Mouse (Mus musculus): ENCODE measurements at regions not wholly inside any gene's neighbourhood (a gene's known extent, or its start where the extent isn't known, plus 50 kb on each side); places are given as distances from the start of the nearest gene placed in this dataset.

- Histone ChIP-seq H3K4me3 (ENCODE audit: low read depth, low read length) (no peak overlapping the region), H3K9ac (ENCODE audit: low read depth, low read length) (no peak overlapping the region), H3K36me3 (ENCODE audit: control insufficient read depth, insufficient read depth, low read length) (no peaks in the 10 kb centered on the region), H3K27me3 (replicated peaks; ENCODE audit: control insufficient read depth, insufficient read depth, low read length) (no peaks in the 10 kb centered on the region), H3K9me3 (ENCODE audit: control insufficient read depth, low read length) (no peaks in the 10 kb centered on the region), H3K4me2 (ENCODE audit: low read depth, low read length) (no peak overlapping the region), H3K4me1 (ENCODE audit: control insufficient read depth, insufficient read depth, low read length) (no peaks in the 10 kb centered on the region), H3K27ac (replicated peaks; ENCODE audit: low read depth, low read length) (no peak overlapping the region)
- no peak for ATAC-seq (ENCODE audit: low read depth)
- WGBS = 89% methylated on average over 3 of the region's 3 CpGs
- no peak for DNase-seq (ENCODE audit: low spot score)
These were observed 106.9 kb upstream of the Ccser1 start for GRCm38 (mm10) chr6:61073267-61073666.

- Histone ChIP-seq H3K4me2 (ENCODE audit: low read depth, low read length) (no peak overlapping the region), H3K4me3 (ENCODE audit: low read depth, low read length) (no peak overlapping the region), H3K4me1 (ENCODE audit: control insufficient read depth, insufficient read depth, low read length) (no peaks in the 10 kb centered on the region), H3K27ac (replicated peaks; ENCODE audit: low read depth, low read length) (no peak overlapping the region), H3K36me3 (ENCODE audit: control insufficient read depth, insufficient read depth, low read length) (no peaks in the 10 kb centered on the region), H3K9ac (ENCODE audit: low read depth, low read length) (no peak overlapping the region), H3K27me3 (replicated peaks; ENCODE audit: control insufficient read depth, insufficient read depth, low read length) (no peaks in the 10 kb centered on the region), H3K9me3 (ENCODE audit: control insufficient read depth, low read length) (no peaks in the 10 kb centered on the region)
- WGBS = 78% methylated on average over 2 of the region's 2 CpGs
- no peak for DNase-seq (ENCODE audit: low spot score)
- ATAC-seq (ENCODE audit: low read depth) = no peak
These were observed 106.3 kb upstream of the Ccser1 start for GRCm38 (mm10) chr6:61073794-61074193.

- no peaks in the 10 kb centered on the region for H3K36me3 ChIP-seq (ENCODE audit: control insufficient read depth, insufficient read depth, low read length)
These were observed 105.4 kb upstream of the Ccser1 start for GRCm38 (mm10) chr6:61074700-61075099.

GRCm38 (mm10) chr6:61078559-61078958 is 101.6 kb upstream of the Ccser1 start:
- no peaks in the 10 kb centered on the region for H3K9me3 ChIP-seq (ENCODE audit: control insufficient read depth, low read length)

More at GRCm38 (mm10) chr6:61074700-61075099, 105.4 kb upstream of the Ccser1 start:
- WGBS = 85% methylated on average over 3 of the region's 3 CpGs
- Histone ChIP-seq H3K4me2 (ENCODE audit: low read depth, low read length) (no peak overlapping the region), H3K9me3 (ENCODE audit: control insufficient read depth, low read length) (no peaks in the 10 kb centered on the region), H3K4me1 (ENCODE audit: control insufficient read depth, insufficient read depth, low read length) (no peaks in the 10 kb centered on the region), H3K27me3 (replicated peaks; ENCODE audit: control insufficient read depth, insufficient read depth, low read length) (no peaks in the 10 kb centered on the region), H3K4me3 (ENCODE audit: low read depth, low read length) (no peak overlapping the region), H3K9ac (ENCODE audit: low read depth, low read length) (no peak overlapping the region), H3K27ac (replicated peaks; ENCODE audit: low read depth, low read length) (no peak overlapping the region)
- no peak for DNase-seq (ENCODE audit: low spot score)
- ATAC-seq (ENCODE audit: low read depth) = no peak

GRCm38 (mm10) chr6:61080661-61081060 is 99.5 kb upstream of the Ccser1 start:
- ATAC-seq (ENCODE audit: low read depth) = no peak
- Histone ChIP-seq H3K27ac (replicated peaks; ENCODE audit: low read depth, low read length) (no peak overlapping the region), H3K4me2 (ENCODE audit: low read depth, low read length) (no peak overlapping the region), H3K9me3 (ENCODE audit: control insufficient read depth, low read length) (no peaks in the 10 kb centered on the region), H3K9ac (ENCODE audit: low read depth, low read length) (no peak overlapping the region), H3K4me1 (ENCODE audit: control insufficient read depth, insufficient read depth, low read length) (no peaks in the 10 kb centered on the region), H3K27me3 (replicated peaks; ENCODE audit: control insufficient read depth, insufficient read depth, low read length) (no peaks in the 10 kb centered on the region), H3K36me3 (ENCODE audit: control insufficient read depth, insufficient read depth, low read length) (no peaks in the 10 kb centered on the region), H3K4me3 (ENCODE audit: low read depth, low read length) (no peak overlapping the region)
- WGBS = 73% methylated on average over 5 of the region's 5 CpGs
- DNase-seq (ENCODE audit: low spot score) = no peak

More at GRCm38 (mm10) chr6:61078559-61078958, 101.6 kb upstream of the Ccser1 start:
- no peak overlapping the region for H3K4me3 ChIP-seq (ENCODE audit: low read depth, low read length)
- no peaks in the 10 kb centered on the region for H3K27me3 ChIP-seq (replicated peaks; ENCODE audit: control insufficient read depth, insufficient read depth, low read length)
- ATAC-seq (ENCODE audit: low read depth) = no peak
- no peak for DNase-seq (ENCODE audit: low spot score)
- no peak overlapping the region for H3K27ac ChIP-seq (replicated peaks; ENCODE audit: low read depth, low read length)
- no peak overlapping the region for H3K4me2 ChIP-seq (ENCODE audit: low read depth, low read length)
- WGBS = 66% methylated on average over 3 of the region's 3 CpGs
- H3K9ac ChIP-seq (ENCODE audit: low read depth, low read length) = no peak overlapping the region
- no peaks in the 10 kb centered on the region for H3K36me3 ChIP-seq (ENCODE audit: control insufficient read depth, insufficient read depth, low read length)
- no peaks in the 10 kb centered on the region for H3K4me1 ChIP-seq (ENCODE audit: control insufficient read depth, insufficient read depth, low read length)

- DNase-seq (ENCODE audit: low spot score) = no peak
- H3K9ac ChIP-seq (ENCODE audit: low read depth, low read length) = no peak overlapping the region
- H3K4me1 ChIP-seq (ENCODE audit: control insufficient read depth, insufficient read depth, low read length) = no peaks in the 10 kb centered on the region
- ATAC-seq (ENCODE audit: low read depth) = no peak
- H3K4me3 ChIP-seq (ENCODE audit: low read depth, low read length) = no peak overlapping the region
- H3K4me2 ChIP-seq (ENCODE audit: low read depth, low read length) = no peak overlapping the region
- H3K27ac ChIP-seq (replicated peaks; ENCODE audit: low read depth, low read length) = no peak overlapping the region
- no peaks in the 10 kb centered on the region for H3K27me3 ChIP-seq (replicated peaks; ENCODE audit: control insufficient read depth, insufficient read depth, low read length)
- WGBS = 86% methylated on average over 3 of the region's 3 CpGs
- no peaks in the 10 kb centered on the region for H3K36me3 ChIP-seq (ENCODE audit: control insufficient read depth, insufficient read depth, low read length)
- no peaks in the 10 kb centered on the region for H3K9me3 ChIP-seq (ENCODE audit: control insufficient read depth, low read length)
These were observed 96.8 kb upstream of the Ccser1 start for GRCm38 (mm10) chr6:61083346-61083745.

GRCm38 (mm10) chr6:61099348-61099981 is 80.7 kb upstream of the Ccser1 start:
- Histone ChIP-seq H3K9me3 (ENCODE audit: control insufficient read depth, low read length) (no peaks in the 10 kb centered on the region), H3K4me1 (ENCODE audit: control insufficient read depth, insufficient read depth, low read length) (no peaks in the 10 kb centered on the region), H3K4me3 (ENCODE audit: low read depth, low read length) (no peak overlapping the region), H3K4me2 (ENCODE audit: low read depth, low read length) (no peak overlapping the region), H3K9ac (ENCODE audit: low read depth, low read length) (no peak overlapping the region), H3K36me3 (ENCODE audit: control insufficient read depth, insufficient read depth, low read length) (no peaks in the 10 kb centered on the region), H3K27me3 (replicated peaks; ENCODE audit: control insufficient read depth, insufficient read depth, low read length) (no peaks in the 10 kb centered on the region), H3K27ac (replicated peaks; ENCODE audit: low read depth, low read length) (no peak overlapping the region)
- ATAC-seq (ENCODE audit: low read depth) (no peak), DNase-seq (ENCODE audit: low spot score) (no peak)
- WGBS = 76% methylated on average over 9 of the region's 9 CpGs

GRCm38 (mm10) chr6:61099982-61100365 is 80.2 kb upstream of the Ccser1 start:
- no peaks in the 10 kb centered on the region for H3K27me3 ChIP-seq (replicated peaks; ENCODE audit: control insufficient read depth, insufficient read depth, low read length)
- no peak for DNase-seq (ENCODE audit: low spot score)

GRCm38 (mm10) chr6:61101972-61102371 is 78.2 kb upstream of the Ccser1 start:
- H3K36me3 ChIP-seq (ENCODE audit: control insufficient read depth, insufficient read depth, low read length) = no peaks in the 10 kb centered on the region
- WGBS = 65% methylated on average over 6 of the region's 6 CpGs

More at GRCm38 (mm10) chr6:61099982-61100365, 80.2 kb upstream of the Ccser1 start:
- Histone ChIP-seq H3K9ac (ENCODE audit: low read depth, low read length) (no peak overlapping the region), H3K4me2 (ENCODE audit: low read depth, low read length) (no peak overlapping the region), H3K4me3 (ENCODE audit: low read depth, low read length) (no peak overlapping the region), H3K4me1 (ENCODE audit: control insufficient read depth, insufficient read depth, low read length) (no peaks in the 10 kb centered on the region), H3K36me3 (ENCODE audit: control insufficient read depth, insufficient read depth, low read length) (no peaks in the 10 kb centered on the region), H3K9me3 (ENCODE audit: control insufficient read depth, low read length) (no peaks in the 10 kb centered on the region), H3K27ac (replicated peaks; ENCODE audit: low read depth, low read length) (no peak overlapping the region)
- WGBS = 34% methylated on average over 3 of the region's 3 CpGs
- no peak for ATAC-seq (ENCODE audit: low read depth)

More at GRCm38 (mm10) chr6:61101972-61102371, 78.2 kb upstream of the Ccser1 start:
- H3K27ac ChIP-seq (replicated peaks; ENCODE audit: low read depth, low read length) = no peak overlapping the region
- no peak for DNase-seq (ENCODE audit: low spot score)
- H3K9me3 ChIP-seq (ENCODE audit: control insufficient read depth, low read length) = no peaks in the 10 kb centered on the region
- H3K9ac ChIP-seq (ENCODE audit: low read depth, low read length) = no peak overlapping the region
- no peak overlapping the region for H3K4me3 ChIP-seq (ENCODE audit: low read depth, low read length)
- no peaks in the 10 kb centered on the region for H3K27me3 ChIP-seq (replicated peaks; ENCODE audit: control insufficient read depth, insufficient read depth, low read length)
- H3K4me1 ChIP-seq (ENCODE audit: control insufficient read depth, insufficient read depth, low read length) = no peaks in the 10 kb centered on the region
- no peak for ATAC-seq (ENCODE audit: low read depth)
- no peak overlapping the region for H3K4me2 ChIP-seq (ENCODE audit: low read depth, low read length)

All from embryonic facial prominence, embryonic 14.5 days (tissue).